Mouse (Mus musculus) neural tube, embryonic 12.5 days (tissue): ENCODE measurements around the gene Ccdc187. TPM values are rescaled to one million over a fixed set of nuclear protein-coding genes. Genes with fewer than 3 reads are reported as not detected.
A peak's percentile ranks its signal among the peaks of the same experiment; 100 is the strongest.

ENCODE experiments used
- ATAC-seq: fragments of 200-750 bp; cut with Nextera tagmentation; 2 replicates; pipeline ENCODE4 v1.8.0; 2017; ENCODE audit warnings: low read depth, mild to moderate bottlenecking, moderate TSS enrichment, moderate library complexity; ENCODE audit not compliant: low FRiP score
- H3K27ac ChIP-seq: fragments of 300-500 bp; sonication (generic); 2 replicates; pipeline ENCODE4 v1.5.1; 2016
- H3K27me3 ChIP-seq: fragments of 300-500 bp; sonication (generic); replicated peaks from 2 replicates; pipeline ENCODE4 v1.6.1; 2016; ENCODE audit warnings: mild to moderate bottlenecking
- H3K36me3 ChIP-seq: fragments of 300-500 bp; sonication (generic); 2 replicates; pipeline ENCODE4 v1.6.1; 2016; ENCODE audit warnings: mild to moderate bottlenecking
- H3K4me1 ChIP-seq: fragments of 300-500 bp; sonication (generic); 2 replicates; pipeline ENCODE4 v1.6.1; 2016
- H3K4me2 ChIP-seq: fragments of 300-500 bp; sonication (generic); replicated peaks from 2 replicates; pipeline ENCODE4 v1.6.1; 2016; ENCODE audit warnings: mild to moderate bottlenecking
- H3K4me3 ChIP-seq: fragments of 300-500 bp; sonication (generic); 2 replicates; pipeline ENCODE4 v1.5.1; 2016
- H3K9ac ChIP-seq: fragments of 300-500 bp; sonication (generic); 2 replicates; pipeline ENCODE4 v1.6.1; 2016; ENCODE audit warnings: mild to moderate bottlenecking
- H3K9me3 ChIP-seq: fragments of 300-500 bp; sonication (generic); 2 replicates; pipeline ENCODE4 v1.6.1; 2016; ENCODE audit warnings: mild to moderate bottlenecking
- WGBS: fragments of 180-500 bp; shearing (Covaris S2); methylation state at CpG from one replicate; pipeline ENCODE4 v1.1.7; 2016; 5-methylcytosine and 5-hydroxymethylcytosine counted together
- polyA plus RNA-seq: library from polyadenylated mRNA; unstranded; fragments of >200 nt; fragmentation: Nextera tagmentation; extraction: Ambion mirVana; gene quantifications from 2 replicates; pipeline ENCODE4 v1.2.1, GENCODE M21; 2016

The Ccdc187 gene
- polyA plus RNA-seq, 1 experiment from 2014 or later = 0.11 TPM

DNA sequence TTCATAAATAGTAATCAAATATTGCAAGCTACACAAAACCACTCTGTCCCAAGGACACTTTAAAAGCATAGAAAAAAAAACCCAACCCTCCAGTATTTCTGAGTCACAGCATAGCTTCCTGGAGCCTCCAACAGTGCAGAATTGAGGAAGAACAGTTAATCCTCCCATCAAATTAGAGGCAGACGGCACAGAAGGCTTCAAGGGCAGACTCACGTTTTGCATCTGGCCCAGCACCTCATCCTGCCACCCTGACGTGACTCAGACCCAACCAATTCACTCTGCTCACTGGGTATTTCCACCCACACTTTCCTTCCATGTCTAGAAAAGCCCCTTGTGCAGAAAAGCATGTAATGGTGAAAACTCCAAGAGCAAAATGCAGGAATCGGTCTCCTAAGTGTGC is 64.1 kb downstream of the Ccdc187 start:
- no peak for ATAC-seq
- Histone ChIP-seq H3K9ac (no peak overlapping the region), H3K27me3 (no peaks in the 10 kb centered on the region), H3K4me2 (no peak overlapping the region), H3K4me3 (no peak overlapping the region), H3K36me3 (0 out of 2 replicates have a peak, but pooled peaks cover 9% of the 10 kb centered on the region), H3K9me3 (no peaks in the 10 kb centered on the region), H3K4me1 (no peaks in the 10 kb centered on the region; the same call in 1 of the 2 replicates), H3K27ac (no peak overlapping the region)
- 67% methylated on average over 4 of the region's 4 CpGs for WGBS

DNA sequence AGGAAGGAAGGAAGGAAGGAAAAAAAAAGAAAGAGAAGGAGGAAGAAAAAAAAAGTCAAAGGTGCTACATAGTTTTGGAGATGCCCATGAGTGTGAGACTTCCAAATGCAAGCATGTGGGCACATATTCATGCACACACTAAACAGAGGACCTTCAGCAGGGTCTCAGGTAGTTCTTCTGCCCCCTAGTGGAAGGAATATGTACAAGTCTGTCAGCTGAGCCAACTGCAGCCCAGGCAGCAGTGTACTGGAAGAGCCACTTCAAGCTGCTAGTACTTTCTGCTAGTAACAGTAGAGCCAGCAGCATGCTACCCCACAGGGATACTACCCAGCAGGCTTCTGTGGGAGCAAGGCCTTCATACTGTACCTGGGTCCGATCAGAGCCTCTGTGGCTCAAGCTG is 66.6 kb downstream of the Ccdc187 start:
- Histone ChIP-seq H3K27me3 (no peaks in the 10 kb centered on the region), H3K9me3 (no peaks in the 10 kb centered on the region), H3K27ac (no peak overlapping the region), H3K4me3 (no peak overlapping the region), H3K9ac (no peak overlapping the region), H3K36me3 (peaks cover 24% of the 10 kb centered on the region), H3K4me2 (no peak overlapping the region), H3K4me1 (no peaks in the 10 kb centered on the region; the same call in 1 of the 2 replicates)
- ATAC-seq = no peak
- WGBS = 66% methylated on average over 1 of the region's 1 CpGs

DNA sequence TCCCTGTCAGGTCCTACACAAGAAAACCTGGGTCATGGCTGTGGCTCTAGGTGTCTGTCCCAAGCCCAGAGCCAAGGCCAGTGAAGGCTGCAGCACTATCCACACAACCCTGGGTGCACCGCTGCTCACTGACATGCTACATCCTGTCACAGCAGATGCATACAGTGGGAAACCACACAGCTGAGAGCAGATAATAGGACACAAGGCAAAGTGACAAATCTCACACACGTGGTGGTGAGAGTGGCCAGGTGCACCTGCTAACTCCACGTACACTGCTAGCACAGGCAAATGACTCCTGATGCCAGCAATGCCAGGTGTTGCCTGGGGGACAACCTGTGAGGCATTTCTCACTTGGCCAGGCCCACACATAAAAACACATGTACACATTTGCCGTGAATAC is 69.1 kb downstream of the Ccdc187 start:
- Histone ChIP-seq H3K9ac (no peak overlapping the region), H3K27me3 (no peaks in the 10 kb centered on the region), H3K36me3 (peaks cover 47% of the 10 kb centered on the region), H3K4me2 (no peak overlapping the region), H3K4me3 (no peak overlapping the region), H3K9me3 (no peaks in the 10 kb centered on the region), H3K27ac (no peak overlapping the region), H3K4me1 (no peaks in the 10 kb centered on the region; the same call in 1 of the 2 replicates)
- 94% methylated on average over 4 of the region's 4 CpGs for WGBS
- ATAC-seq = no peak

- no peak overlapping the region for H3K27ac ChIP-seq
- no peak overlapping the region for H3K9ac ChIP-seq
- no peak for ATAC-seq
- no peak overlapping the region for H3K4me3 ChIP-seq
- H3K27me3 ChIP-seq = no peaks in the 10 kb centered on the region
- no peaks in the 10 kb centered on the region; the same call in 1 of the 2 replicates for H3K4me1 ChIP-seq
- peaks cover 52% of the 10 kb centered on the region for H3K36me3 ChIP-seq
- H3K9me3 ChIP-seq = no peaks in the 10 kb centered on the region
- H3K4me2 ChIP-seq = no peak overlapping the region
- WGBS = 88% methylated on average over 3 of the region's 3 CpGs
These were observed 70.4 kb downstream of the Ccdc187 start for GRCm38 (mm10) chr2:26223961-26224360.

GRCm38 (mm10) chr2:26214526-26214925 is 79.8 kb downstream of the Ccdc187 start:
- WGBS = 37% methylated on average over 3 of the region's 3 CpGs
- Histone ChIP-seq H3K27me3 (no peaks in the 10 kb centered on the region; the same call in none of the 2 replicates), H3K36me3 (peaks cover 72% of the 10 kb centered on the region), H3K4me2 (no peak overlapping the region), H3K4me1 (no peaks in the 10 kb centered on the region), H3K9ac (no peak overlapping the region), H3K27ac (no peak overlapping the region), H3K9me3 (no peaks in the 10 kb centered on the region), H3K4me3 (no peak overlapping the region)
- ATAC-seq = no peak

GRCm38 (mm10) chr2:26209566-26209965 is 84.8 kb downstream of the Ccdc187 start:
- no peak for ATAC-seq
- H3K9me3 ChIP-seq = no peaks in the 10 kb centered on the region
- H3K9ac ChIP-seq = no peak overlapping the region
- H3K4me3 ChIP-seq = no peak overlapping the region
- H3K4me2 ChIP-seq = no peak overlapping the region
- H3K27me3 ChIP-seq = peaks cover 41% of the 10 kb centered on the region
- H3K27ac ChIP-seq = no peak overlapping the region
- peaks cover 23% of the 10 kb centered on the region for H3K4me1 ChIP-seq
- peaks cover 39% of the 10 kb centered on the region for H3K36me3 ChIP-seq
- WGBS = 79% methylated on average over 3 of the region's 3 CpGs

- H3K27me3 ChIP-seq = peaks cover 54% of the 10 kb centered on the region
- peak within 1 kb of the TSS; percentile 25 for H3K4me2 ChIP-seq
- H3K9me3 ChIP-seq = no peaks in the 10 kb centered on the region
- peaks cover 32% of the 10 kb centered on the region for H3K36me3 ChIP-seq
- H3K4me1 ChIP-seq = peaks cover 23% of the 10 kb centered on the region
- H3K9ac ChIP-seq = 0 out of 2 replicates have a peak within 1 kb of the TSS, but pooled peaks have one; percentile 6
- peak within 1 kb of the TSS; percentile 15; the same call in 1 of the 2 replicates for H3K4me3 ChIP-seq
- 0 out of 2 replicates have a peak, but pooled peaks have one; percentile 62 for ATAC-seq
- H3K27ac ChIP-seq = no peak within 1 kb of the TSS
- WGBS = 6% methylated on average over 19 of the region's 19 CpGs
These were observed 86.1 kb downstream of the Ccdc187 start, which contains the start of gene Lhx3 for GRCm38 (mm10) chr2:26208126-26208789. Gene Lhx3, minus strand, starts transcription at chr2:26208289.

DNA sequence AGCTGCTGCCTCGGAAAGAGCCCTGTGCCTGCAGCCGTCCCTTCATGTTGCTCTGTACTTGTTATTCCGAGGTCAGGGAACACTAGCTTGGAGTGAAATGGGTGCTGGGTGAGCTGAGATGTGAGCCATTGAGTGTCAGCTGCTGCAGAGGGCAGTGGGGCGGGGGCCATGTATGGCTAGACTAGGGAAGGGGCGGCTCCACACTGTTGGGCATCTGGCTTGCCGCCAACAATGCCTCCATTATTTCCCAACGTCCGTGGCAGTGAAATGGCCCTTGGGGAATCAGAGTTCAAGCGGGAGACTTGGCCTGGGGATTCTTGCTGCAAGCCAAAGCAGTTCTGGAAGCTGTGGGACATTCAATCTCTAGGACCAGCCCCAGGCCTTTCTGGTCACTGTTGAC is 86.8 kb downstream of the Ccdc187 start:
- H3K4me2 ChIP-seq = peak overlapping the region; percentile 25
- peak overlapping the region; percentile 15; the same call in 1 of the 2 replicates for H3K4me3 ChIP-seq
- H3K4me1 ChIP-seq = peaks cover 28% of the 10 kb centered on the region
- H3K9ac ChIP-seq = 0 out of 2 replicates have a peak overlapping the region, but pooled peaks have one; percentile 6
- WGBS = 4% methylated on average over 9 of the region's 9 CpGs
- peaks cover 28% of the 10 kb centered on the region for H3K36me3 ChIP-seq
- H3K27ac ChIP-seq = no peak overlapping the region
- H3K9me3 ChIP-seq = no peaks in the 10 kb centered on the region
- no peak for ATAC-seq
- H3K27me3 ChIP-seq = peaks cover 60% of the 10 kb centered on the region

- H3K9ac ChIP-seq = 0 out of 2 replicates have a peak overlapping the region, but pooled peaks have one; percentile 6
- peak overlapping the region; percentile 51; the same call in 1 of the 2 replicates for H3K4me2 ChIP-seq
- no peak for ATAC-seq
- no peaks in the 10 kb centered on the region for H3K9me3 ChIP-seq
- peaks cover 34% of the 10 kb centered on the region for H3K4me1 ChIP-seq
- H3K27ac ChIP-seq = no peak overlapping the region
- peaks cover 10% of the 10 kb centered on the region for H3K36me3 ChIP-seq
- 9% methylated on average over 10 of the region's 10 CpGs for WGBS
- H3K4me3 ChIP-seq = peak overlapping the region; percentile 18
- H3K27me3 ChIP-seq = peaks cover 78% of the 10 kb centered on the region
These were observed 88.6 kb downstream of the Ccdc187 start for GRCm38 (mm10) chr2:26205761-26206160.

DNA sequence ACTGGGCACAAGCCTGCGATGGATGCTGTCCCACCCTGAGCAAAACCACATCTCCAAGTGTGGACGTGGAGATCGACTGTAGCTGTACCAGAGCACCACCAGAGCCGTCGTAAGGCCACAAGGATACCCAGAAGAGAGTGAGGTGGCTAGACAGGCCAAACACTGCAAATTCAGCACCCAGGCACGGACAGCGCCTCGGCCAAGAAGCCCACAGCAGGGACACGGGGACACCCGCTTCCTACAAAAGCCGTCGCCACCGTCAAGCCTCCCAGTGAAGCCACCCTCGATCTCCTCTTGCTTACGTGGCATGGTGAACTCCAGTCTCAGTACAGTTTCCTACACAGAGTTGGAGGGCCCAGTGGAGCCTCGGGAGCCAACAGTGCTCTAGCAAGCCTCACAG is 89.2 kb downstream of the Ccdc187 start:
- H3K36me3 ChIP-seq = peaks cover 3% of the 10 kb centered on the region; the same call in 1 of the 2 replicates
- WGBS = 2% methylated on average over 16 of the region's 16 CpGs
- no peak overlapping the region for H3K27ac ChIP-seq
- no peak overlapping the region for H3K9ac ChIP-seq
- H3K9me3 ChIP-seq = no peaks in the 10 kb centered on the region
- H3K4me3 ChIP-seq = 0 out of 2 replicates have a peak overlapping the region, but pooled peaks have one; percentile 7
- H3K27me3 ChIP-seq = peaks cover 85% of the 10 kb centered on the region
- peaks cover 34% of the 10 kb centered on the region for H3K4me1 ChIP-seq
- no peak overlapping the region for H3K4me2 ChIP-seq
- no peak for ATAC-seq

DNA sequence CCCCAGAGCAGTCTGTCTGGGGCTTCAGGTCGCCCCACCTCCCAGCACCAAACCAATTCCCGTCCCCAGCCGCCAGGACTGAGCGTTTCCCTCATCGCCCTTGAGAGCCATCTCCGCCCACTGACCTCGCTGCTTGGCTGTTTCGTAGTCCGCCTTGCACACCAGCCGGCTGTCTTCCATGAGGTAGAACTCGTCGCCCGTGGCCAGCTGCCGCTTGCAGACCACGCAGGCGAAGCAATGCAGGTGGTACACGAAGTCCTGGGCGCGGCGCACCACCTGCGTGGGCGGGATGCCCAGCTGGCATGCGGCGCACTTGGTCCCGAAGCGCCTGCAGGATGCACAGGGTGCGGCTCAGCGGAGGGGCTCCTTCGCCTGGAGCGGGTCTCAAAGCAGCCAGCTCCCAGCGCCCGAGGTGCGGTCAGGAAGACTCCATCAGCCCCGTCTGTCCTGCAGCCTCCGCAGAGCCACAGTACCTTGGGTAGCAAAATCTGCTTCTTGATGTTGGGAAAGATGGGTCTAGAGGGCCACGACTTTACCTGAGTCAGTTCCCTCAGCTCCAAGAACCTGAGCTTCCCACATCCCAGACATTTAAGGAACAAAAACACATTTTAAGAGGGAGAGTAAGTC is 91.4 kb downstream of the Ccdc187 start:
- Histone ChIP-seq H3K9ac (peak overlapping the region; percentile 42; the same call in 1 of the 2 replicates), H3K36me3 (no peaks in the 10 kb centered on the region), H3K27ac (no peak overlapping the region), H3K9me3 (no peaks in the 10 kb centered on the region), H3K4me3 (peak overlapping the region; percentile 28), H3K4me2 (peak overlapping the region; percentile 46), H3K4me1 (peaks cover 40% of the 10 kb centered on the region), H3K27me3 (peaks cover 99% of the 10 kb centered on the region)
- no peak for ATAC-seq
- 1% methylated on average over 36 of the region's 36 CpGs for WGBS
